Mouse (Mus musculus) adipocyte (in vitro differentiated cells): ENCODE measurements around the gene Gm42669.
A peak's percentile ranks its signal among the peaks of the same experiment; 100 is the strongest.

Experiments
- DNase-seq: peaks from one replicate; pipeline ENCODE4 v3.0.0-alpha.2; 2016; ENCODE audit warnings: low spot score

Gm42669 gene

DNA sequence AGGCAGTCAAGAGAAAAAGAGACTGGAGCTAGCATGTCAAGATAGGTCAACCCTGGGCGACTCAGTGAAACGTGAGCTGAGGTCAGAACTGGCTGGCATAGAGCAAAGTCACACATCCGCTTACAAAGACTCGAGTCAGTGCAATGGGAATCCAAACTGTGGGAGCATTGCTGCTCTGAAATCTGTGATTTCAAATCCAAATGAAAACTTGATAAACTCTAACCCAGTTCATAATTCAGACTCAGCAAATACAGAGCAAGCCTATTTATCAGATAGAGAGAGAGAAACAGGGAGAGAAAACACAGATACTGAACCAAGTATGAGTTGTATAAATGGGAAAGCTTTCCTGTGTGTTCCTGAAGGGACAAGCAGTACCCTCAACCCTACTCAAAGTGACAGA, at the start of gene Gm42669:
Gm42669 (plus strand) TSS at position 301 of the 400 bp plus-strand sequence.
- no peak for DNase-seq

DNA sequence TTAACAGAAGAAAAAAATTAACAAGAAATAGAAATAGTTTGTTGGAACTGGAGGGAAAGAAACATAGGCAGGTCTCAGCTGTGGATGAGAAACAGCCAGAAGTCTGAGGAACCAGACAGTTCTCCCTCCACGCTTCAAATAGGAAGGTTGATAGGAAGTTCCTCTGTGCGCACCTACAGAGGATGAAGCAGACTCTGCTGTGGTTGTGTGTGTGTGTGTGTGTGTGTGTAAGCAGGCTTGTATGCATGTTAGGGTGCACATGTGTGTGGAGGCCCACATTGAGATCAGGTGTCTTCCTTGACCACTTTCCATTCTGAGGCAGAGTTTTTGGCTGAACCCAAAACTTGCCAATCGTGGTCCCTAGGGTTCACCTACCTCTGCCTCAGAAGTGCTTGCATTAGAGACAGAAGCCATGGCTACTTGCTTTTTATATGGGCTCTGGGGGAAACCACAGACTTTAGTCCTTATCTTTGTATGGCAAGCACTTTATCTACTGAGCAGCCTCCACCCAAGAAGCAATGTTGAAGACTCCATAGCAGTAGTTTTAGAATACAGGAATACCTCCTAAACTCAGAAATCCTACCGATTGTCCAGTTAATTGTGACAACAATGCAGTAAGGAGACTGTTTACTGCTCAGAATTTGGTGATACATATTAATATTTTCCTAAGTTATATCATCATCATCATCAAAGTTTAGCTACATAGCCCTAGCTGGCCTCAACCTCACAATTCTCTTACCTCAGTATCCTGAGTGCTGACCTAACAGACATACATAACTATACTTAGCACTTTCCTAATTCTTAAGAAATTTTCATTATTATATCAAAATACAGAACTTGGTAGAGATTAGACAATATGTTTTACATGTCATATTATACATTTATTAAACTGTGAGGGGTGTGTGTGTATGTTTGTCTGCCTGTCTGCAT, 45.0 kb upstream of the Gm42669 start:
- DNase-seq: no peak

DNA sequence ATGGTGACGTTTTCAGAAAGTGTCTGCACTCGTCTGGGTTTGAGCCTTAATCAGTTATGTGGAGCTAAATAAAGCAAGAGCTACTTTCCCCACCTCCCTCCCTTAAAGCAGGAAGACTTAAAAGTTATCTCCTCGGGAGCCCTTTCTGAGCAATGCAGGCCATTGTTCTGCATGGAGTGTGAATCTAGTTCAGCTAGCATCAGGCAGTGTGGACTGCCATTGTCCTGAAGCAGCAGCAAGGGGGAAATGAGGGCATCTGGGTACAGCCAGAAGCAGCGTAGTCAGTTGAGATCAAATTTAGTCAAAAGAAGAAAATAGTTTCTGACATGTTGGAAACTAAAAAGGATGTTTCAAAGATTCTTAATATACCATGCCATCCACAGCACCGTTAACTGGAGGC, 40.9 kb upstream of the Gm42669 start:
- no peak for DNase-seq

DNA sequence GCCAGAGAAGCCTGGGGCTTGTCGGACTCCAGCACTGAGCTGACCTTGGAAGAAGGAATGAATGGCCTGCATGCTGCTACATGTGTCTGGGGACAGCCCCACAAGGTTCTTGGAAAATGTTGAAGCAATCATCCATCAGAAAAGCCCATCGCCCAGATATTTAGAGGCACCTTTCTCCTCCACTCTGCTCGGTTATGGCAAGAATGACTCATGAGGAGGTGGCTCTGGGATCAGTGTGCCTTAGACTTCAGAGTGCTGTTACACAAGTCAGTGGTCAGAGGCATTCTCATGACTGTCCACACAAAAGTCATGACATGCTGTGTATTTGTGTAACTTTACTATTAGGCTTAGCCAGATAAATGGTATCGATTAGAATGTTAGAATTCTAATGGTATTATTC, 40.3 kb upstream of the Gm42669 start:
- DNase-seq: peak; percentile 33

DNA sequence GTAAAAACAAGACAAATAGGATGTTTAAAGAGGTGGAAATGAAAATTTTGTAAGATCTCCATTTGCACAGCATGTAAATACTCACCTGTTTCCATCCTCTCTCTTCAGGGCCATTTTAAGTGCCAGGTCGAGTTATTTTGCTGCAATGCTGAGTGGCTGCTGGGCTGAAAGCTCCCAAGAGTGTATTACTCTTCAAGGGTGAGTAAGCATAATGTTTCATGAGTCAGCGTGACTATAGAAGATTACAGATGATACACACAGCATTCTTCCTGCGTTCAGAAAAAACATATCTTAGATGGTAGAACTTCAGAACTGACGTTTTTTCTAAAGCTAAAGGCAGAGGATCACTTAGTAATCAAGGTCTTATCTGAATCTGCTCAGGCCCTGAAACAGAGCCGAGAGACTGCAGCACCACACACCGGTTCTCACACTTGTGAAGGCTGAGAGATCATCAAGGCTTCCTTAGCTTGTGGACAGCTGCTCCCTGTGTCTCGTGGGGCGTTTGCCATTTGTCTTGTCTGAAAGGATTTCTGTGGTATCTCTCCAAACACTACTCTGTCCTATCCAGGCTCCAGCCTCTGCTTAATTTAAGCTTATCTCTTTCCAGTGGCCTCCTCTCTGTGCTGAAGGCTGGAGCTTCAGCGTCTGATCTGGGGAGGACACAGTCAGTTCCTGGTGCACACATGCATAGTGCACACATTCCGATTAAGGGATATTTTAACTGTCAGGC, 36.7 kb upstream of the Gm42669 start:
- DNase-seq: no peak

DNA sequence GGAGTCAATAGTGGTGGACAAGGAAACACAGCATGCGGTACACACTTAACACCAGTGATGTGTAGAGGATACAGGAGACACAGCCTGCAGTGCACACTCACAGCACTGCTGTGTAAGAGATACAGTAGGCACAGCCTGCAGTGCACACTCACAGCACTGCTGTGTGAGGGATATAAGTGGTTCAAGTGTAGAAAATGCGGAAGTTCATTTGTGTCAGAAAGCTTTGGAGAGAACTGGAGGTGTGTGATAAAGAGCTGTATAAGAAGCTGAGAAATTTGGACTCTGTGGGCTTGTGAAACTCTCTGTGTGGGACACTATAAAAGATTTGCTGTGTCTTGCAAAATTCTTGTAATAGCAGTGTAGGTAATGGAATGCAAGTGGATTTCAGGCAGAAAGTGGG, 27.2 kb upstream of the Gm42669 start:
- DNase-seq: no peak

DNA sequence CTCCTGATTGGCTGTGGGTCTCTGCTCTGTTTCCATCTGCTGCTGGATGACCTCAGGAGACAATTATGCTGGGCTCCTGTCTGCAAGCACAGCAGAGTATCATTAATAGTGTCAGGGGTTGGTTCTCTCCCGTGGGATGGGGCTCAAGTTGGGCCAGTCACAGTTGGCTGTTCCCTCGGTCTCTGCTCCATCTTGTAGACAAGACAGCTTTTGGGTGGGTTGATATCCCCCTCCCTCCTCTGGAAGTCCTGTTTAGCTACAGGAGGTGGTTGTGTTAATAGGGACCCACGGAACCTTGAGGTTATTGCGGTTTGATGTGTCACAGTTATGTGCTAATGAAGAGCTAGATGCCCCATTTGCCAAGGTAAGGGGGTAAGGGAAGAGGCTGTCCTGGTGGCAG, 18.4 kb upstream of the Gm42669 start:
- DNase-seq: no peak

DNA sequence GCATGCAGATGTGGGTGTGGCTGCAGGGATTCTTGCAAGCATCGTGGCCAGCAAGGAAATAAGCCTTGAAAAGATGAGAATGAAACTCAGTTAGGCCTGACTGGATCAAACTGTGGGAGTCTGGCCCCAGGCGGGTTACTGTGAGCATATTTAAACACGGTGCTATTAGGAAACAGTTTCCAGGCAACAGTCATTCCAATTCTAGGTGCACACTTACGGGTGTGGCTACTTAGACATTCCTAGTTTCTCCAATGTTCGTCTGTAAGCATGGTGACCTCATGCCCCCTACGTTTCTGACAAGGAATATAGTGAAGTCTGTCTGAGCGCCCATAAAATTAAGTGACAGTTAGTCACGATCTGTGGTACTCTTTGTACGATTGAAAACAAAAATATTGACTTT, 16.4 kb upstream of the Gm42669 start:
- no peak for DNase-seq

DNA sequence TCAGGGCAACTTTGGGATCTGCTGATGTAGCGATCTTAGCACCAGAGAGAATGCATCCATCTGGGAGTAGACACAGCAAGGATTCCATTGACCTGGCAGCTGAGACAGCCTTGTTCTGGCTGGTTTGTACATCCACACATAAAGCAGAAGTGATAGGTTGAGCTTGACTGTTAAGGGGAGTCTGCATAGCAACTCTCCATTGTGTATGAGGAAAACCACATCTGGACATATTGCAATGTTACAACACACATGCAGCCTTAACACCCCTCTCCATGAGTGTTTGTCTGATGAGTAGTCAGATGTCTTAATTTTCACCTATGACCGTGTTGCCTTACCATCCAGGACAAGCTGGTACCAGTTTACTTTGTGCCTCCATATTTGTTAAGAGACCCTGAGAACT, 14.9 kb upstream of the Gm42669 start:
- DNase-seq: no peak

DNA sequence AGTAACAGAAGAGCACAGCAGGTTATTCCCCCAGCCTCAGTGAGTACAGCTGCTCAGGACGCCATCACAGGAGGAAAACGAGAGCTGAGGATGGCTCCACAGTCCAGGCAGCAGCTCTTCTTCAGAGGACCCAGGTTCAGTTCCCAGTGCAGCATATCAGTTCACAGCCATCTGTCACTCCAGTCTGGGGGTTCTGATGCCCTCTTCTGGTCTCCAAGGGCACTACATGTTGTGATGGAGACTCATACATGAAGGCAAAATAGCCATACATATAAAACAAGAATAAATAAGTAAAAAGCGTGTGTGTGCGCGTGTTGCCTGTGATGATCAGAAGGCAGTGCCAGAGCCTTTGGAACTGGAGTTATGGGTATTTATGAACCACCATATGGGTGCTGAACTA, 12.7 kb upstream of the Gm42669 start:
- DNase-seq: no peak

DNA sequence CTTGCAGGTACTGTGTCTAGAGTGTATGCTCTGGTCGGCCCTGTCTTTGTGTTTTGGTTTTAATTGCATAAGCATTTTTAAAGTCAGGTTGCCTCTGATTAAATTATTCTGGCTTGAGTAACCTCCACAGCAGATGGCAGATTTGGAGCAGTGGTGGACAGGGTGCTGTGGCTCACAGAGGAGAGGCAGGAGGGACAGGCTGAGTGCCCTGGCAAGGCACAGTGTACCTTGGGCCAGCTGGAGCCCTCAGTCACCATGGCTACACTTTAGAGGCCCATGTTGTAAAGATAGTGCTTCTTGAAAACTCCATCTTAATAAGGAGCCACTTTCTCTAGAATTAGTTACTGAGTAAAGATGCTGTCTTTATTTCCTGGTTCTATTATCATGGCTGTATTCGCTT, 11.4 kb upstream of the Gm42669 start:
- DNase-seq: no peak

DNA sequence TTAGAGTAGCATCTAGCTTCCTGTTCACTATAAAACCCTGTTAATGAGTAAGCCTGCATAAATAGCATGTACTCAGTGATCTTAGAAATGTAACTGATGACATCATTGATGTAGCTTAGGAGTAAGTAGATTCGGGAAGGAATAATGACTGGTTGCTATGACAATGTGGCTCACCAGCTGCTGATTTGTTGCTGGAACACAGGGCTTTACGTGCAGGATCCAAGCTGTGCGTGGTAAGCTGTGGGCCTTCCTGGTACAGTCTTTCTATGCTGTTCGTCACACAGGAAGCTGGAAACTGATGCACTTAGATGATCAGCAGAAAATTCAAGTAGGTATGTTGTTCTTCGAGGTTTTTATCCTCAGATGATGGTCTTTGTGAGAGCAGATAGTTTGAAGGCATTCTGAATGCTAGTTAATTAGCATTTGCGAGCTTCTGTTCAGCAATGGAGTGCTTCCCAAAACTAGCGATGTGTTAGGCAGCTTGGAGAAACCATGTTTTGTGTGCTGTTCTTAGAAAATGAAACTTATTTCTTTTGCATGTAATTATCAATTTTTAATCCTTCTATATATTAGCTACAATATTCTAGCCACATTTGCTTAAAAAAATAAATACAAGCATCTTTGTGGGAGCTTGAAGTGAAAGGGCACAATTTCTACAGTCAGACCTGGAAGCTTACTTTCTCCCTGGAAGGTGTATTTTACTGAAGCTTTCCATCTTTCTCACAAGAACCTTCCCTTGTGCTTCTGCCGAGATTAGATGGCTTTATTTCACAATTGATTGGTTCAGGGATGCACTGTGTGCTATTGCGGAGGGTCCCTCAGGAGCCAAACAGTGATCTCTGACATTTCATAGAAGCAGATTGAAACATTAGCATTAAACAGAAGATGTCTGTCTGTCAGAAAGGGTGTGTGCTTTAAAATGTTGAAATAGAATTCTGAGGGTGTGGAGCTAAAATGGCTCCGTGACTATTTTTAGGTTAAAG, 9.6 kb upstream of the Gm42669 start:
- no peak for DNase-seq

DNA sequence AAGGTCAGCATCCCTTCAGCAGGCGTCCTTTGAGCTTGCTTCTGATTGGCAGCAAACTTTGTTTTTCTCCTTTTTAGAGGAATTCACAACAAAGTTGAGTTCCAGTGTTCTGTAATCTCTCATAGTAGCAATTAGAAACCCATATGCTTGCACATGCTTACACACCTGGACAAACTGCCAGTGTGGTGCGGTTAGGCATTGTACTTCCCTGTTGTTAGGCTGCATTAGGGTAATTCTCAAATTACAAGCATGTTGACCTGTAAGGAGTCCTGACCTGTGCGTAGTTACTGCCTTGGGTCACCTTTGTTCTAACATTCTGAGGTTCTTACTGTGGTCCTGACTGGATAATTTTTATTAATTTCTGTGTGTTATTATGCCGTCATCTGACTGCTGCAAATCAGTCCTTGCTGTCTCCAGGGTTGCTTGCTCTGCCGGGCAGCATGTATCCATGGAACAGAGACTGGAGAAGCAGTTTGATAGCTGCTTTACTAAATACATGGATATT, 8.6 kb upstream of the Gm42669 start:
- DNase-seq: no peak

DNA sequence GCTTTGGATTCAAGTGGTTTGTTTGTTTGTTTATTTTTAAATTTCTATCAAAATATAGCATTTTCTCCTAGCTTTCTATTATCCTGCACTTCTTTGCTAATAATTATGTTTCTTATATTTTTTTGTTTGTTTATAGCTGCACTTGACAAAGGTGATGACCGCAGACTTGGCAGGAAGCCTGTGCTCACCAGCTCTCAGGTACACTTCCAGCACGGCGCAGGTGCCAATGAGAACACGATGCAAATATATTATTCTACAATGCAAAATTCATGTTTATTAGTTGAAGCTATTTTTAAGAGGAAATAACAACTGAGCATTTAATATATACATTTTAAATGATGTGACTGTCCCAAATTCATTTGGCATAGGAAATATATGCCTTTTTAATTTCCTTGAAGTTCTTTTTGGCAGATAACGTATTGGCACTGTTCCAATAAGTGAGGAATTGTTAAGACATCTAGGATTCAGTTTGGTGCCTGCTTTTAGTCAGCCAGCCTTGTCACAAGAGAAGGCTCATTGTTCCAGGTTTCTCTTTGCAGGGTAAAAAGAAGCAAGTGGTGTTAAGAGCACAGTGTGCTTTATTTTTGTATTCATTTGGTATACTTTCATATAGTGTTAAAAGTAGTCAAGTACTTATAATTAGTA, 7.4 kb upstream of the Gm42669 start:
- DNase-seq: no peak

DNA sequence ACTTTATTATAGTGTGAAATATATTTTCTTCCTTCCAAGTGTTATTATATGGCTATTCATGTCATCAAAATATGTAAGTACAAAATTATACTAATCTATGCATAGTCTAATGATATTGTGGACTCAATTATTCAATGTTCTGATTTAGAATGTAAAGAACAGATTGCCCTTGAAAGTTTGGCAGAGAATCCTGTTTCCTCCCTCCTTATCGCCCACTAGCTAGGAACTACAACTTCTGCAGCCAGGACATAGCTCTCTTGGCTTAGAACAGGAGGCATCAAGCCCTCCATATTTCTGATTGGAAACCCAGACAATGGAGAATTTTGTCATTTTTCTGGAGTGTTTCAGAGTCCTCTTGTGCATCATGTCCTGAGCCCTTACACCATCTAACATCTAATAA, 6.7 kb upstream of the Gm42669 start:
- no peak for DNase-seq

DNA sequence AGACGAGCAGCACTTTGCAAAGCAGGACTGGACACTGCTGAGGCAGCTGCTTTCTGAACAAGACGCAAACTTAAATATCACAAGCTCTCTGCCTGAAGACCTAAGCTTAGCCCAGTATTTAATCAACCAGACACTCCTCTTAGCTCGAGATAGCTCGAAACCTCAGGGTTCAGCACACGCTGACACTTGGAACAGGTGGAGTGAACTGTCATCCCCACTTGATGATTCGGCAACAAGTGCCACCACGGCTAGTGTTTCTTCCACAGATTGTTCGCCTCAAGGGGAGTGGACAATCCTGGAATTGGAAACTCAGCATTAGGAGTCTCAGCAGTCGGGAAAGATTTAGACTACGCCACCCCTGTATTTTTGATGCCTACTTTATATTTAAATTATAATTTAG, 3.1 kb downstream of the Gm42669 start:
- DNase-seq: no peak

DNA sequence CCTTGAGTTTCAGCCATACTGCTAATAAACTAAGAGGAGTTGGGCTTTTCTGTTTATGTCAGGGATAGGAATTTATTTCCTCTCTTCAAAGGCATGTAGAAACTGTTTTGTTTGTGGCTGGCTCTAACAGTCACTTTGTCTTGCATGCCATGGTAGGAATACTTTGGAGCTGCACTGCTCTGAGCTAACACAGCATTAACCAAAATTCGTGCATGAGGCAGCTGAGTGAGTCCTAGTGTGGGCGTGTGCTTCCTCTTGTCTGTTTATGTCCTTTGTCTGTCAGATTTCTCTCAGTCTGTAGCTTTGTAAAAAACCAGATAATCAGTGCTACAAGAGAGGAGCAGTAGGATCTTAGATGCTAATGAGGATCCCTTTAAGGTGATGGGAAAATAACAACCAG, 3.9 kb downstream of the Gm42669 start:
- DNase-seq: no peak

DNA sequence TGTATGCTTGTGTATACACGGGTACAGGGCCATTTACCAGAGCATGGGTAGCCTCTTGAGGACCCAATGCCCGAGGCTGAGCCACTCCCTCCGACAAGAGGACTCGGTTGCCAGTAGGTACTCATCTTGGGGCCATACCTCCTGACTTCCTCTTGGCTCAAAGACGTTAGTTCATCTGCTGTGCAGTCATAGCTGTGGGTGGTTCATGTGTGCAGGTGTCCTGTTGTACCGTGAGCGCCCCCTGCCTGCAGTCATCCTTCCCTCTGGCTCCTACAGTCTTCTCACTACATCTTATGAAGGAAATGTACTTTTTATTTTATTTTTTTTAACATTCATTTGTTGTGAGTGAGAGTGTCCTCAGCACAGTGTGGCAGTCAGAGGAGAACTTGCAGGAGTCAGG, 6.2 kb downstream of the Gm42669 start:
- peak; percentile 43 for DNase-seq

DNA sequence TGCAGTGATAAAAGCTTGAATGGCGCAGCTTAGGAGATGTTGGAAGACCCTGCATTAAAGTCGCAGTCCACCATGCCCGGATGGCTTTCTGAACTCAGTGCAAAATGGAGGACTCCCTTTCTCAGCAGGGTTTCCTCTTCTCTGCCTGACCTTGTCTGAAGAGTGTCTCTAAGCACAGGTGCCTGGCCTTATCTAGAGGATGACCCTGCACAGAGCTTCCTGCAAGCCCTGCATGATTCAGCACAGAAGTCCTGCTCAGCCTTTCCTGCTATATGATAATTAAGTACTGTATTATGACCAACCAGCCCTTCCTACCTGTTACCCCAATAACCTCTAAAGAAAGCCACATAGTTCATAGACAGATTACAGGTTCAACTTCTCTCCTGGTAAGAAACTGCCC, 8.0 kb downstream of the Gm42669 start:
- no peak for DNase-seq

DNA sequence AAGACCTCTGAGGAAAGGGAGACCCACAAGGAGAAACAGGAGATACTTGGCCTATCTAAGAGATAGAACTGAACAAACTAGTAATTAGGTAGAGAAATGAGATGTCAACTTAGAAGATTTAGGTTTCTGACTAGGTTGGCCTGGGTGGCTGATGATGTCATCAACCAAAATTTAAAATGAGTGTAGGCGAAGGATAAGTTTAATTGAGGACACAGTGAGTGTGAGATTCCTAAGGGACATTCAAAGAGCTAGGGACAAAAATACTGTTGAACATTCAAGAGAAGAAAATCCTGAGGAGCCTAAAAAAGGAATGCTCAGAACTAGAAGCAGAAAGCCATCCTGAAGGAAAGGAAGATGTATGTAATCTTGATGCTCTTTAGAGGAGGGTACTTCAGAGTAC, 8.7 kb downstream of the Gm42669 start:
- DNase-seq: no peak

DNA sequence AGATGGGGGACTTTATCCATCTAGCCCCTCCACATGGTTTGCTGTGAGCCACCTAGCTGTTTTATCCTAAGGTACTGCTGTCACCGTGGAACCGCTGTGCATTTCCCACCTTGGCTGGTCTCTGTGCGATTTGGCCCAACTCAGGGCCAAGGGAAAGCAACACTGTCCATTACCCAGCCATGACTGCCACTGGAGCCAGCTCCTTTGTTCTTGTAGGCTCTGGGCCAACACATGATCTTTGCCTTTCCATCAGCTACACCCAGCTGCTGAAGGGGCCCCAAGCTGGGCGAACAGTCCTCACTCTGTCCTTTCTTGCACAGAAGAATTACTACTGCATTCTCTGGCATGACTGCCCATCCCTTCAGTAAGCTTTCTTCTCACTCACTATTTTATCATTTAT, 11.2 kb downstream of the Gm42669 start:
- DNase-seq: peak; percentile 65

DNA sequence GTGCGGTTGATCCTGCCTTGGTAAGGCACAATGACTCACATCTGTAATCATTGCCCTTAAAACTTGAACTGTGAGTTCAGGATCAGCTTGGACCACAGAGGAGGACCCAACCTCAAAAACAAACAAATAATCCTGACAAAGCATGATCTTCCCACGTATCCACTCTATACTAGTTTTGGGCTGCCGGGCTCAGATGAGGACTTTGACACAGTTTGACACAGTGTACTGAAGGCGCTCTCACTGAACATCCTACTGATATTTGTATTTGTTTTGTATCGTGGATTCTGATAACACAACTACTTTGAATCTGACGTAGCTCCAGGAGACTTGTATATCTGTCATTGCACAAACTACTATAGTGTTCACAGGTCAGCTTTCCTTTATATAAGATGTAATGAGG, 14.0 kb downstream of the Gm42669 start:
- DNase-seq: no peak
